Comparison of ENCODE assay signal across 12 mouse cellular contexts in the genomic region with DNA sequence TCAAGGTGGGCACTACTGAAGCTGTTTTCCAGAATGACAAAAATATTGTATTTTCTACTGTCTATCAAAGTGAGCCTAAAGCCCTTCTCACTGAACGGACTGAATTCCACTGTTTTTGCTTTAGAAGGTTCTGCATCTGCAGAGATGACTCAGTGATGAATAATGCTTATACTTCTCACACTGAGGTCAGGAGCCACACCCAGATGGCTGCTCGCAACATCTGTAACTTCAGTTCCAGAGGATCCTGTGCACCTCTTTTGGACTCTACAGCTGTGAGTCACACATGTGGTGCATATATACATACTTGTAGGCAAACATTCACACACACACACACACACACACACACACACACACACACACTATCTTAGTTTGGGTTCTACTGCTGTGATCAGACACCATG.
"Had no signal": no experiment of that assay in that cellular context is flagged by ENCODE, and none has a peak within 500 bp of the region (broad histone marks: within the 10 kb centered on the region; RNA-seq: fewer than 3 reads in every experiment).

No protein-coding gene starts in this region.

- H3K4me3 ChIP-seq: left cerebral cortex, adult 2 months; liver, embryonic 13.5 days; midbrain, embryonic 12.5 days; midbrain, embryonic 15.5 days; neural tube, embryonic 12.5 days had no signal

- DNase-seq: kidney, adult 2 months; kidney, postnatal 10 days; kidney, postnatal 36 days; layer of hippocampus, postnatal 36 days; liver, embryonic 13.5 days; lung, adult 2 months; thymus, postnatal 25 days had no signal

- ATAC-seq: midbrain, embryonic 15.5 days had no signal

- H3K27me3 ChIP-seq: liver, embryonic 13.5 days; midbrain, embryonic 12.5 days; midbrain, embryonic 15.5 days; neural tube, embryonic 12.5 days had no signal

- H3K4me1 ChIP-seq: liver, embryonic 13.5 days; midbrain, embryonic 12.5 days; midbrain, embryonic 15.5 days; neural tube, embryonic 12.5 days had no signal

- H3K36me3 ChIP-seq: liver, embryonic 13.5 days; midbrain, embryonic 12.5 days; midbrain, embryonic 15.5 days; neural tube, embryonic 12.5 days had no signal

- H3K9ac ChIP-seq: liver, embryonic 13.5 days; midbrain, embryonic 12.5 days; midbrain, embryonic 15.5 days; neural tube, embryonic 12.5 days had no signal

- H3K4me2 ChIP-seq: liver, embryonic 13.5 days; midbrain, embryonic 12.5 days; midbrain, embryonic 15.5 days; neural tube, embryonic 12.5 days had no signal

- H3K9me3 ChIP-seq: liver, embryonic 13.5 days; midbrain, embryonic 12.5 days; midbrain, embryonic 15.5 days; neural tube, embryonic 12.5 days had no signal

- H3K27ac ChIP-seq: left cerebral cortex, adult 2 months; liver, embryonic 13.5 days; macrophage; midbrain, embryonic 12.5 days; midbrain, embryonic 15.5 days; neural tube, embryonic 12.5 days had no signal
